Mouse (Mus musculus) limb, embryonic 14.5 days (tissue): ENCODE results near the gene Tubb1. TPM values are rescaled to one million over a fixed set of nuclear protein-coding genes. Genes with fewer than 3 reads are reported as not detected.

ENCODE experiments used
- ATAC-seq: fragments of 200-750 bp; cut with Nextera tagmentation; 2 replicates; pipeline ENCODE4 v1.8.0; 2017; ENCODE audit warnings: low read depth, moderate number of reproducible peaks, moderate TSS enrichment; ENCODE audit not compliant: low FRiP score
- DNase-seq: peaks from one replicate; pipeline ENCODE4 v3.0.0-alpha.2; 2015; ENCODE audit warnings: low spot score
- H3K27ac ChIP-seq: fragments of 300-500 bp; sonication (generic); replicated peaks from 2 replicates; pipeline ENCODE4 v1.5.1; 2014; ENCODE audit warnings: low read depth, mild to moderate bottlenecking, low read length, moderate library complexity, mixed read lengths
- H3K27me3 ChIP-seq: fragments of 300-500 bp; sonication (generic); 2 replicates; pipeline ENCODE4 v1.6.1; 2014; ENCODE audit warnings: low read length, mixed read lengths; ENCODE audit not compliant: control insufficient read depth, insufficient read depth
- H3K36me3 ChIP-seq: fragments of 300-500 bp; sonication (generic); 2 replicates; pipeline ENCODE4 v1.6.1; 2014; ENCODE audit warnings: mild to moderate bottlenecking, low read length, moderate library complexity, mixed read lengths; ENCODE audit not compliant: control insufficient read depth, insufficient read depth
- H3K4me1 ChIP-seq: fragments of 300-500 bp; sonication (generic); 2 replicates; pipeline ENCODE4 v1.6.1; 2014; ENCODE audit warnings: antibody characterized with exemption, low read length, mixed read lengths; ENCODE audit not compliant: control insufficient read depth, insufficient read depth
- H3K4me2 ChIP-seq: fragments of 300-500 bp; sonication (generic); replicated peaks from 2 replicates; pipeline ENCODE4 v1.6.1; 2014; ENCODE audit warnings: low read depth, mild to moderate bottlenecking, low read length, moderate library complexity; ENCODE audit not compliant: severe bottlenecking
- H3K4me3 ChIP-seq: fragments of 300-500 bp; sonication (generic); replicated peaks from 2 replicates; pipeline ENCODE4 v1.5.1; 2014; ENCODE audit warnings: low read length
- H3K9ac ChIP-seq: fragments of 300-500 bp; sonication (generic); 2 replicates; pipeline ENCODE4 v1.6.1; 2014; ENCODE audit warnings: mild to moderate bottlenecking, low read depth, low read length, moderate library complexity; ENCODE audit not compliant: severe bottlenecking
- H3K9me3 ChIP-seq: fragments of 300-500 bp; sonication (generic); 2 replicates; pipeline ENCODE4 v1.6.1; 2016; ENCODE audit warnings: low read length; ENCODE audit not compliant: control insufficient read depth
- POLR2A ChIP-seq: fragments of 200-500 bp; IDR thresholded peaks from 2 replicates; pipeline ENCODE4 v1.8.0; 2012; ENCODE audit warnings: inconsistent platforms, mild to moderate bottlenecking, moderate library complexity, borderline replicate concordance; ENCODE audit not compliant: insufficient read depth, insufficient read length; ENCODE audit errors: extremely low read depth
- WGBS: fragments of 180-500 bp; shearing (Covaris S2); extraction: QIAGEN DNeasy Blood & Tissue Kit; methylation state at CpG from one replicate; pipeline ENCODE4 v1.1.7; 2014; 5-methylcytosine and 5-hydroxymethylcytosine counted together
- polyA plus RNA-seq, 2 experiments: library from polyadenylated mRNA; depleted of rRNA in 1 of 2; stranded (reverse) in 1 of 2; unstranded in 1 of 2; fragments of >200 nt; fragmentation: Nextera tagmentation in 1 of 2; extraction: Ambion mirVana in 1 of 2; gene quantifications; 2 replicates each; pipeline versions ENCODE4 v1.2.1 to v1.2.3; 2012 to 2014

The Tubb1 gene
- polyA plus RNA-seq, 2 experiments: 1.3 to 1.8 TPM

- ATAC-seq: no peak
- Histone ChIP-seq H3K9me3 (no peaks in the 10 kb centered on the region), H3K9ac (no peak overlapping the region), H3K36me3 (no peaks in the 10 kb centered on the region), H3K27me3 (no peaks in the 10 kb centered on the region), H3K4me3 (no peak overlapping the region), H3K27ac (no peak overlapping the region), H3K4me2 (no peak overlapping the region), H3K4me1 (peaks cover 3% of the 10 kb centered on the region; the same call in 1 of the 2 replicates)
- no peak for DNase-seq
- 21% methylated on average over 5 of the region's 5 CpGs for WGBS
- no peak for TF ChIP-seq POLR2A
These were observed 51.8 kb downstream of the Tubb1 start for GRCm38 (mm10) chr2:174502321-174502720.

GRCm38 (mm10) chr2:174502831-174503460, 52.5 kb downstream of the Tubb1 start:
- Histone ChIP-seq H3K9me3 (no peaks in the 10 kb centered on the region), H3K27me3 (no peaks in the 10 kb centered on the region), H3K4me1 (peaks cover 3% of the 10 kb centered on the region; the same call in 1 of the 2 replicates), H3K27ac (no peak overlapping the region), H3K4me3 (no peak overlapping the region), H3K9ac (no peak overlapping the region), H3K4me2 (no peak overlapping the region), H3K36me3 (no peaks in the 10 kb centered on the region)
- 79% methylated on average over 25 of the region's 25 CpGs for WGBS
- DNase-seq (no peak), ATAC-seq (no peak)
- TF ChIP-seq POLR2A: no peak

Other genes with a start within 250 kb of the Tubb1 start
- 2,875 and 2,934 TPM in 2 replicates for gene Gnas, start 166.4 kb upstream of the Tubb1 start, polyA plus RNA-seq (2012; rRNA removed)
- 2,366 and 2,381 TPM in 2 replicates for gene Gnas, start 166.4 kb upstream of the Tubb1 start, polyA plus RNA-seq (2014; fragmentation: Nextera tagmentation; extraction: Ambion mirVana)
- 0.65 and 0.73 TPM in 2 replicates for gene Gm20721, start 104.0 kb upstream of the Tubb1 start, polyA plus RNA-seq (2012; rRNA removed)
- 11.7 and 13.4 TPM in 2 replicates for gene Gm20721, start 104.0 kb upstream of the Tubb1 start, polyA plus RNA-seq (2014; fragmentation: Nextera tagmentation; extraction: Ambion mirVana)
- gene Nelfcd, start 34.9 kb upstream of the Tubb1 start, polyA plus RNA-seq (2012; rRNA removed): 118 and 132 TPM in 2 replicates
- 109 and 119 TPM in 2 replicates for gene Nelfcd, start 34.9 kb upstream of the Tubb1 start, polyA plus RNA-seq (2014; fragmentation: Nextera tagmentation; extraction: Ambion mirVana)
- 201 and 206 TPM in 2 replicates for gene Ctsz, start 11.7 kb upstream of the Tubb1 start, polyA plus RNA-seq (2012; rRNA removed)
- gene Ctsz, start 11.7 kb upstream of the Tubb1 start, polyA plus RNA-seq (2014; fragmentation: Nextera tagmentation; extraction: Ambion mirVana): 218 and 221 TPM in 2 replicates
- 296 and 431 TPM in 2 replicates for gene Atp5e, start 13.4 kb downstream of the Tubb1 start, polyA plus RNA-seq (2012; rRNA removed)
- gene Atp5e, start 13.4 kb downstream of the Tubb1 start, polyA plus RNA-seq (2014; fragmentation: Nextera tagmentation; extraction: Ambion mirVana): 878 and 889 TPM in 2 replicates
- gene Prelid3b, start 22.4 kb downstream of the Tubb1 start, polyA plus RNA-seq (2012; rRNA removed): 74.0 and 89.5 TPM in 2 replicates
- 108 and 112 TPM in 2 replicates for gene Prelid3b, start 22.4 kb downstream of the Tubb1 start, polyA plus RNA-seq (2014; fragmentation: Nextera tagmentation; extraction: Ambion mirVana)
- 0.04 and 0.08 TPM in 2 replicates for gene Zfp831, start 192.8 kb downstream of the Tubb1 start, polyA plus RNA-seq (2012; rRNA removed)
- 0.01 and 0.03 TPM in 2 replicates for gene Zfp831, start 192.8 kb downstream of the Tubb1 start, polyA plus RNA-seq (2014; fragmentation: Nextera tagmentation; extraction: Ambion mirVana)